Mouse (Mus musculus) stomach, postnatal 0 days (tissue): ENCODE measurements at regions not wholly inside any gene's neighbourhood (a gene's known extent, or its start where the extent isn't known, plus 50 kb on each side); places are given as distances from the start of the nearest gene placed in this dataset.
"Not testable (repeated sequence)": the region's sequence is repeated elsewhere in the genome, so short reads cannot be mapped to it uniquely, and the experiment has no call there.

ENCODE experiments used
- CTCF ChIP-seq: IDR thresholded peaks from 2 replicates; pipeline ENCODE4 v1.5.1; 2016; ENCODE audit warnings: antibody characterized with exemption, low read depth, mild to moderate bottlenecking, moderate library complexity
- EP300 ChIP-seq: optimal IDR thresholded peaks from 2 replicates; pipeline ENCODE3; 2016; ENCODE audit warnings: antibody characterized with exemption

- TF ChIP-seq CTCF, EP300: not testable (repeated sequence)
Observed at GRCm38 (mm10) chr5:134042938-134043337, 56.6 kb upstream of the Castor2 start.
